Mouse (Mus musculus): ENCODE results near the gene Marveld3. TPM values are rescaled to one million over a fixed set of nuclear protein-coding genes. Genes with fewer than 3 reads are reported as not detected.

The Marveld3 gene
- polyA plus RNA-seq, 1 experiment from 2014 or later = 8.2 TPM

DNA sequence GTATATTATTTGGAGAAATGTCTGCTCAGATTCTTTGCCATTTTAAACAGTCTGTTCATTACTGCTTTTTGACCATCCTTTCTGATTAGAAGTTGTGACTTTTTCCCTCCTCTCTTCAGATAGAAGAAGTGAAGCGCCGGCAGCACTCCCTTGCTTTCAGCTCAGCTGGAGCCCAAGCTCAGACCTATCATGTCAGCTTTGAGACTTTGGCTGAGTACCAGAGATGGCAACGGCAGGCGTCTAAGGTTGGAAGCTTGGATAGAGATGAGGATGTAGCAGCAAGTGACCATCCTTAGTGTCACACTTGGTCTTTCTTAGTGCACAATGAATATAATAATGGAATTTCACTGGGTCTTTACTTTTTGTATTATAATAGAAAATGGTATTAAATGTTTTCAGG lies 54.6 kb downstream of the Marveld3 start:
- 93% methylated on average over 4 of the region's 4 CpGs for WGBS
- TF ChIP-seq CTCF (IDR thresholded peaks at IDR 0.05; ENCODE audit: low read depth) = no peak
- no peak for ATAC-seq (replicated peaks; ENCODE audit: low FRiP score, low read depth)

DNA sequence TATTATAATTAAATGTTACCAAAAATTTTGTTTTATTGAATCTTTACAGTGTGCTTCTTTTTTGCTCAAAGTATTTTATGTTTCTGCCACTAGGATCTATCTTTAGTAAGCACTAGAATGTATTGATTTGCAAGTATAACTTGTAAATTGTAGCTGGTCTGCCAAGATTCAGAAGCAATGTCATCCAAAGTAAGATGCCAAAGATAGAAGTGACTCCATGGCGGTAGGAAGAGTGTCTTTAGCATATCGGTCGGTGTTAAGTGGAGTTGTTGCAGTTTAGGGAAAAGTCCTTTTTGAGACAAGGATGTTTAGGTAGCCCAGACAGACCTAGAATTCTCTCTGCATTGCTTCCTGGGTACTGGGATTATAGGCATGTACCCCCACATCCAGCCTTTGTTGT lies 55.1 kb downstream of the Marveld3 start:
- DNase-seq (ENCODE audit: low spot score) (no peak), ATAC-seq (replicated peaks; ENCODE audit: low FRiP score, low read depth) (no peak)
- 98% methylated on average over 3 of the region's 3 CpGs for WGBS
- Histone ChIP-seq H3K4me3 (replicated peaks; ENCODE audit: low read depth, low read length) (no peak overlapping the region), H3K9me3 (replicated peaks; ENCODE audit: low read length) (no peaks in the 10 kb centered on the region), H3K9ac (ENCODE audit: low read depth, low read length) (no peak overlapping the region), H3K36me3 (ENCODE audit: insufficient read depth, low read length) (peaks cover 13% of the 10 kb centered on the region), H3K27me3 (ENCODE audit: insufficient read depth, low read length) (no peaks in the 10 kb centered on the region), H3K4me2 (ENCODE audit: low read length) (no peak overlapping the region), H3K27ac (no peak overlapping the region), H3K4me1 (replicated peaks; ENCODE audit: insufficient read depth, low read length) (no peaks in the 10 kb centered on the region)
- TF ChIP-seq CTCF (IDR thresholded peaks at IDR 0.05; ENCODE audit: low read depth) = no peak

More for the DNA sequence above, 54.6 kb downstream of the Marveld3 start:
- Histone ChIP-seq H3K4me3 (replicated peaks; ENCODE audit: low read depth, low read length) (no peak overlapping the region), H3K9me3 (replicated peaks; ENCODE audit: low read length) (no peaks in the 10 kb centered on the region), H3K27ac (no peak overlapping the region), H3K36me3 (ENCODE audit: insufficient read depth, low read length) (peaks cover 18% of the 10 kb centered on the region), H3K9ac (ENCODE audit: low read depth, low read length) (no peak overlapping the region), H3K4me1 (replicated peaks; ENCODE audit: insufficient read depth, low read length) (no peaks in the 10 kb centered on the region), H3K27me3 (ENCODE audit: insufficient read depth, low read length) (no peaks in the 10 kb centered on the region), H3K4me2 (ENCODE audit: low read length) (no peak overlapping the region)
- DNase-seq (ENCODE audit: low spot score) = no peak

DNA sequence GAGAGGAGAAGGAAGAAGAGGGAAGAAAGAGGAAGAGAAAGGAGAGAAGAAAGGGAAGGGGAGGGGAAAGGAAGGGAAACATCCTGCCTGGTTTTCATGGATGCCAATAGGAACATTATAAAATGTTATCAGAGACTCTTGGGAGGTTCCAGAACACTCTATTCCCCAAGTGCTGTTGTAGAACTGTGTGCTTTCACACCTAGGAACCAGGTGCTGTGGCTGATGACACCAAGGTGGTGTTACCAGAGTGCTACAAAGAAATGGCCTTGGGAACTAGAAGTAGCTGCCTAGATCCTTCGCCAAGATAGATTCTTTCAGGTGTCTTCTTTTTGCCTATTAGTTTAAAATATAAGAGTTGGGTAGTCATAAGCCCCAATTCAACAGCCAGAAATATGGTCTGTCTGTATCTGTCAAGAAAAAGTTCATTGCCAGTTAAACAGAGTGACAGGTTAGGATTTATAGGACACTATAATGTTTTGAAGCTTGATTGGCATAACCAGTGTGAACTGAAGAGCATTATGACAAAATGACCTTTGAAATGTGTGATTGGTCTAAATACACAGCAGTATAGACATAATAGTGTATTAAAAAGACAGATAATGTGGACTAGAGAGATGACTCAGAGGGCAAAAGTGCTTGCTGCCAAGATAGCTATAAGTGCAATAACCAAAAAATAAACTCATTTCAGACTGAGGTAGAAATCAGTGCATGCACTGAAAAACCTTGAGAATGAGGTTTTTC lies 56.9 kb downstream of the Marveld3 start:
- Histone ChIP-seq H3K4me3 (replicated peaks; ENCODE audit: low read depth, low read length) (no peak overlapping the region), H3K4me2 (ENCODE audit: low read length) (no peak overlapping the region), H3K9ac (ENCODE audit: low read depth, low read length) (no peak overlapping the region), H3K9me3 (replicated peaks; ENCODE audit: low read length) (no peaks in the 10 kb centered on the region), H3K4me1 (replicated peaks; ENCODE audit: insufficient read depth, low read length) (no peaks in the 10 kb centered on the region), H3K27me3 (ENCODE audit: insufficient read depth, low read length) (no peaks in the 10 kb centered on the region), H3K27ac (no peak overlapping the region), H3K36me3 (ENCODE audit: insufficient read depth, low read length) (peaks cover 9% of the 10 kb centered on the region)
- no peak for ATAC-seq (replicated peaks; ENCODE audit: low FRiP score, low read depth)
- TF ChIP-seq CTCF (IDR thresholded peaks at IDR 0.05; ENCODE audit: low read depth) = no peak
- DNase-seq (ENCODE audit: low spot score) = no peak
- WGBS = 92% methylated on average over 1 of the region's 1 CpGs

DNA sequence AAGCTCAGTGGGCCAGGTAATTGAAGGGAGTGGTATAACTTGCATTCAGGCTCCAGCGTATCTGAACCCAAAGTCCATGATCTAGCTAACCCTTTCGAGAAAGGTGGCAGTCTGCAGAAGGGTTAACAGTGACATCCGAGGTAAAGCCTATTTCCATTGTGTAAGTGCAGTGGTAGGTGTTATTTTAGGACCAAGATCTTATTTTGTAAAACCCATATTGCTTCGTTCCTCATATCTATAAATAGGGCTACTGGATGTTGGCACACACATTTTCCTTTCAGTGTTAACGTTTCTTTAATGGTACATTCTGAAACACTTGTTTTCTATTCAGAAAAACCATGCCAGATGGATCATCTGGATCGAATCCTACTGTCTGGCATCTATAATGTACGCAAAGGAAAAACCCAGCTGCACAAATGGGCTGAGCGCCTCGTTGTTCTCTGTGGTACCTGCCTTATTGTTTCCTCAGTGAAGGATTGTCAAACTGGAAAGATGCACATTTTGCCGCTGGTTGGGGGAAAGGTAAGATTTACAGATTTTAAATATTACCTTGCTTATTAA lies 58.0 kb downstream of the Marveld3 start:
- Histone ChIP-seq H3K4me3 (replicated peaks; ENCODE audit: low read depth, low read length) (no peak overlapping the region), H3K9ac (ENCODE audit: low read depth, low read length) (no peak overlapping the region), H3K9me3 (replicated peaks; ENCODE audit: low read length) (no peaks in the 10 kb centered on the region), H3K36me3 (ENCODE audit: insufficient read depth, low read length) (peaks cover 1% of the 10 kb centered on the region; the same call in 1 of the 2 replicates), H3K4me2 (ENCODE audit: low read length) (no peak overlapping the region), H3K4me1 (replicated peaks; ENCODE audit: insufficient read depth, low read length) (no peaks in the 10 kb centered on the region), H3K27me3 (ENCODE audit: insufficient read depth, low read length) (no peaks in the 10 kb centered on the region), H3K27ac (no peak overlapping the region)
- DNase-seq (ENCODE audit: low spot score) (no peak), ATAC-seq (replicated peaks; ENCODE audit: low FRiP score, low read depth) (no peak)
- no peak for TF ChIP-seq CTCF (IDR thresholded peaks at IDR 0.05; ENCODE audit: low read depth)
- WGBS = 88% methylated on average over 10 of the region's 10 CpGs

DNA sequence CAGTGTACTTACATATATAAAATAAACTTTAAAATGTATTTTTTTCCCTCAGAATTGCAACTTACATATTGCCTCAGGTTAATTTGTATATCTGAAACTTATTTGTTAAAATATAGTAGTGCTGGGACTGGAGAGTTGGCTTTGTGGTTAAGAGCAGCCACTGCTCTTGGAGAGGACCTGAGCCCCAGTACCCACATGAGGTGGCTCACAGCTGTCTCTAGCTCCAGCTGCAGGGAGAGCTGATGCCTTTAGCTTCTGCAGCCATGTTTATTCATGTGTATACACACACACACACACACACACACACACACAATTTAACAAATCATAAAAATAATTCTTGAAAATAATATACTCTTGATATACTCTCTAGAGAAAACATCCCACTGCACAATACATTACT lies 59.6 kb downstream of the Marveld3 start:
- no peaks in the 10 kb centered on the region for H3K4me1 ChIP-seq (replicated peaks; ENCODE audit: insufficient read depth, low read length)
- ATAC-seq (replicated peaks; ENCODE audit: low FRiP score, low read depth) (no peak), DNase-seq (ENCODE audit: low spot score) (no peak)
- no peak overlapping the region for H3K4me2 ChIP-seq (ENCODE audit: low read length)
- H3K9me3 ChIP-seq (replicated peaks; ENCODE audit: low read length) = no peaks in the 10 kb centered on the region
- no peak overlapping the region for H3K27ac ChIP-seq
- no peak for TF ChIP-seq CTCF (IDR thresholded peaks at IDR 0.05; ENCODE audit: low read depth)
- no peaks in the 10 kb centered on the region for H3K27me3 ChIP-seq (ENCODE audit: insufficient read depth, low read length)
- H3K36me3 ChIP-seq (ENCODE audit: insufficient read depth, low read length) = no peaks in the 10 kb centered on the region
- H3K9ac ChIP-seq (ENCODE audit: low read depth, low read length) = no peak overlapping the region
- H3K4me3 ChIP-seq (replicated peaks; ENCODE audit: low read depth, low read length) = no peak overlapping the region

Other genes with a start within 250 kb of the Marveld3 start
- 4.5 and 4.8 TPM in 2 replicates for gene Atxn1l, start 224.5 kb downstream of the Marveld3 start, polyA plus RNA-seq (2015; fragmentation: Nextera tagmentation; extraction: Ambion mirVana)
- gene Ap1g1, start 183.6 kb downstream of the Marveld3 start, polyA plus RNA-seq (2015; fragmentation: Nextera tagmentation; extraction: Ambion mirVana) = 36.0 and 38.2 TPM in 2 replicates
- 1.6 and 1.8 TPM in 2 replicates for gene Phlpp2, start 93.7 kb downstream of the Marveld3 start, polyA plus RNA-seq (2015; fragmentation: Nextera tagmentation; extraction: Ambion mirVana)
- not detected in 2 replicates for gene Tat, start 28.2 kb upstream of the Marveld3 start, polyA plus RNA-seq (2015; fragmentation: Nextera tagmentation; extraction: Ambion mirVana)
- 0.14 TPM in 1 of 2 replicates, not detected in the other for gene Chst4, start 77.5 kb upstream of the Marveld3 start, polyA plus RNA-seq (2015; fragmentation: Nextera tagmentation; extraction: Ambion mirVana)
- 5.1 and 5.6 TPM in 2 replicates for gene Zfp612, start 117.5 kb upstream of the Marveld3 start, polyA plus RNA-seq (2015; fragmentation: Nextera tagmentation; extraction: Ambion mirVana)
- not detected in 2 replicates for gene Gm21964, start 139.0 kb upstream of the Marveld3 start, polyA plus RNA-seq (2015; fragmentation: Nextera tagmentation; extraction: Ambion mirVana)
- not detected in 2 replicates for gene Gm17720, start 140.6 kb upstream of the Marveld3 start, polyA plus RNA-seq (2015; fragmentation: Nextera tagmentation; extraction: Ambion mirVana)
- gene Calb2, start 206.0 kb upstream of the Marveld3 start, polyA plus RNA-seq (2015; fragmentation: Nextera tagmentation; extraction: Ambion mirVana) = not detected in 2 replicates

Data from kidney, postnatal 0 days (tissue).